Mouse (Mus musculus): ENCODE measurements around the gene Asb15. TPM values are rescaled to one million over a fixed set of nuclear protein-coding genes. Genes with fewer than 3 reads are reported as not detected.

The Asb15 gene
- polyA plus RNA-seq, 1 experiment from 2014 or later, result 0.23 TPM

DNA sequence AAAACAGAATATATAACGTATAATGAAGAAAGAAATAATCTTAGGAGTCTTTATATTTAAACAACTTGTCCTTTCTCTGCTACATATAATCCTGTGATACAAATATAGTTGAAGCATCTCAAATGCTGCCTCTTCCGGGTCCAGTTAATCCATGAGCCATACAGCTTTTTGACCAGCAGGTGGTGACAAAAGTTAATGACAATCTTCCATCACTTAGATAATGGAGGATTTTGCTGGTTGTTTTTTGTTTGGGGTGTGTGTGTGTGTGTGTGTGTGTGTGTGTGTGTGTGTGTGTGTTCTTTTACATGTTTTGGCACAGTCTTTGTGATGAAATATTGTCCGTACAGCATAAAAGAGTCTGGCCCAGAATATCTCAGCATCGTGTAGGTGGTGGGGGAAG is 2.2 kb downstream of the Asb15 start:
- Histone ChIP-seq H3K4me2 (replicated peaks; ENCODE audit: low read depth, low read length) (peak overlapping the region; percentile 37), H3K9ac (ENCODE audit: low read depth, low read length) (no peak overlapping the region), H3K36me3 (ENCODE audit: control insufficient read depth, insufficient read depth, low read length) (peaks cover 4% of the 10 kb centered on the region; the same call in 1 of the 2 replicates), H3K9me3 (ENCODE audit: control insufficient read depth, low read length) (no peaks in the 10 kb centered on the region), H3K27me3 (ENCODE audit: control insufficient read depth, insufficient read depth, low read length) (no peaks in the 10 kb centered on the region), H3K4me3 (ENCODE audit: low read length) (peak overlapping the region; percentile 20; the same call in 1 of the 2 replicates), H3K4me1 (ENCODE audit: control insufficient read depth, insufficient read depth, low read length) (peaks cover 12% of the 10 kb centered on the region), H3K27ac (ENCODE audit: low read depth, low read length) (no peak overlapping the region)
- ATAC-seq (ENCODE audit: low FRiP score, low TSS enrichment), result 0 out of 2 replicates have a peak, but pooled peaks have one; percentile 14
- 26% methylated on average over 4 of the region's 4 CpGs for WGBS

DNA sequence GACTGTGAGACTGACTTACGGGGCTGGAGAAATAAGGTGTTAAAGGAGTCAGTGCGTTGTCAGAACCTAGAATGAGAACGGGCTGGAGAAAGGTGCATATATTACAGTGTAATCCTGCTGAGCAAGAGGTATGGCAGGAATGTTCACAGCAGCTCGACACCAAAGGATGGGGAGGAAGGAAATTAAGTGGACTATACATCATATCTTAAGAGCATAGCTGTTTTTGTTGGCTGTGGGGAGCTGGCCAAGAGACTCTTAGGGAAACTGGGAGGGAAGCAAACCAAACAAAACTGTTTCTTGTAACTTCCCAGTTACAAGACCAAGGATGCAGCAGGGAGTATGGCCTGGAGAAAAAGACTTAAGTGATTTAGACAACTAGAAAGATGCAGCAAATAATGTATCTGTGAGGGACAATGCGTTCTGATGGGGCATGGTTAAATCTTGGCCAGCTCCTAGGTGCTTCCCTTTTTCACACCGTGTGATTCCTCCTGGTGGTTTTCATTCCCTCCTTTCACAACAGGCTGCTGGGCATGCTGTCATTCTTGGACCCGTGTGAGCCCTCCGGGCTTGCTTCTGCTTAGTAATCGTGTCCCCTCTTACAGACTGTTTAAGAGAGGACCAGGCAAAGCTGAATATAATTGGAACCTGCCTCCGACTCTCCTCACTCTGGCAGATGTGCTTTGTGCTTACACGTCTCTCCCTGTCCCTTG is 2.9 kb downstream of the Asb15 start:
- Histone ChIP-seq H3K4me1 (ENCODE audit: control insufficient read depth, insufficient read depth, low read length) (peaks cover 12% of the 10 kb centered on the region), H3K9me3 (ENCODE audit: control insufficient read depth, low read length) (no peaks in the 10 kb centered on the region), H3K27me3 (ENCODE audit: control insufficient read depth, insufficient read depth, low read length) (no peaks in the 10 kb centered on the region), H3K4me3 (ENCODE audit: low read length) (peak overlapping the region; percentile 20; the same call in 1 of the 2 replicates), H3K27ac (ENCODE audit: low read depth, low read length) (peak overlapping the region; percentile 39; the same call in 1 of the 2 replicates), H3K36me3 (ENCODE audit: control insufficient read depth, insufficient read depth, low read length) (peaks cover under 1% of the 10 kb centered on the region; the same call in 1 of the 2 replicates), H3K9ac (ENCODE audit: low read depth, low read length) (no peak overlapping the region), H3K4me2 (replicated peaks; ENCODE audit: low read depth, low read length) (peak overlapping the region; percentile 37)
- ATAC-seq (ENCODE audit: low FRiP score, low TSS enrichment), result no peak
- WGBS, result 45% methylated on average over 11 of the region's 11 CpGs

DNA sequence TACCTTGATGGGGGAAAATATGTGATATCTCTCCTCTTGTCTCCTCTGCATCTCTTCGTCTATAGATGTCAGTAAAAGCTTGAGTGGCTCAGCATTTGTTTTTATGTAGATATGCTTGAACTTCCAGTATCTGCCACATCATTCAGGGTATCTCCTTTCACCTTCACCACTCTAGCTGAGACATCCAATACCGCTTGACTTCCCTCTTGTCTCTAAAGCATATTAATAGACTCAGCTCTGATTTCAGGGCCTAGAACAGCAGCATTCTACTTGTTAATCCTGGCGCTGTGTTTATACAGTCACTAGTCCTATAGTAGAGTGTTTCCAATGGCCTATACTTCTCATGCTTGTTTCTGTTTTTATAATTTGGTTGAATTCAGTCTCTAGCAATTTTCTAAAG is 4.9 kb downstream of the Asb15 start:
- no peak overlapping the region for H3K4me3 ChIP-seq (ENCODE audit: low read length)
- no peaks in the 10 kb centered on the region for H3K9me3 ChIP-seq (ENCODE audit: control insufficient read depth, low read length)
- no peaks in the 10 kb centered on the region for H3K36me3 ChIP-seq (ENCODE audit: control insufficient read depth, insufficient read depth, low read length)
- H3K27me3 ChIP-seq (ENCODE audit: control insufficient read depth, insufficient read depth, low read length), result no peaks in the 10 kb centered on the region
- H3K9ac ChIP-seq (ENCODE audit: low read depth, low read length), result no peak overlapping the region
- 0 out of 2 replicates have a peak, but pooled peaks cover 4% of the 10 kb centered on the region for H3K4me1 ChIP-seq (ENCODE audit: control insufficient read depth, insufficient read depth, low read length)
- WGBS, result 59% methylated on average over 3 of the region's 3 CpGs
- no peak overlapping the region for H3K27ac ChIP-seq (ENCODE audit: low read depth, low read length)
- H3K4me2 ChIP-seq (replicated peaks; ENCODE audit: low read depth, low read length), result no peak overlapping the region
- ATAC-seq (ENCODE audit: low FRiP score, low TSS enrichment), result no peak

DNA sequence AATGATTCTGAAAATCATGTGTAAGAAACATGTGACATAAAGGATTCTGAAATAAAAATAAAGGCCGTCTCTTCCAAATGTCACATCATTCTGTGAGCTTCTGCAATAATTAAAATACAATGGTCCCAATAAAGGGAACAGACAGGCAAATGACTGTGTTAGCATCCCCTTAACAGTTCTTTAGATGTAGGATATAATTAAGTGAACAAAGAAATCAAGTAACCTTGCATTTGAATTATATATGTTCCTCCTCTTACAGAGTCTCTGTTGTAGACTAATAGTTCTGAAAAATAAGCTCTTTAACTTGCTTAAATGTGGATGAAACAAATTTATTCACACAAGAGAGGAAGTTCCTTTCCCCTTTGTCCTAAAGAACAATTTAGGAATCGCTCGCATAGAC is 10.5 kb downstream of the Asb15 start:
- Histone ChIP-seq H3K4me2 (replicated peaks; ENCODE audit: low read depth, low read length) (no peak overlapping the region), H3K4me3 (ENCODE audit: low read length) (no peak overlapping the region), H3K4me1 (ENCODE audit: control insufficient read depth, insufficient read depth, low read length) (no peaks in the 10 kb centered on the region), H3K27me3 (ENCODE audit: control insufficient read depth, insufficient read depth, low read length) (no peaks in the 10 kb centered on the region), H3K9ac (ENCODE audit: low read depth, low read length) (no peak overlapping the region), H3K27ac (ENCODE audit: low read depth, low read length) (no peak overlapping the region), H3K9me3 (ENCODE audit: control insufficient read depth, low read length) (no peaks in the 10 kb centered on the region), H3K36me3 (ENCODE audit: control insufficient read depth, insufficient read depth, low read length) (no peaks in the 10 kb centered on the region)
- ATAC-seq (ENCODE audit: low FRiP score, low TSS enrichment), result no peak
- 86% methylated on average over 3 of the region's 3 CpGs for WGBS

DNA sequence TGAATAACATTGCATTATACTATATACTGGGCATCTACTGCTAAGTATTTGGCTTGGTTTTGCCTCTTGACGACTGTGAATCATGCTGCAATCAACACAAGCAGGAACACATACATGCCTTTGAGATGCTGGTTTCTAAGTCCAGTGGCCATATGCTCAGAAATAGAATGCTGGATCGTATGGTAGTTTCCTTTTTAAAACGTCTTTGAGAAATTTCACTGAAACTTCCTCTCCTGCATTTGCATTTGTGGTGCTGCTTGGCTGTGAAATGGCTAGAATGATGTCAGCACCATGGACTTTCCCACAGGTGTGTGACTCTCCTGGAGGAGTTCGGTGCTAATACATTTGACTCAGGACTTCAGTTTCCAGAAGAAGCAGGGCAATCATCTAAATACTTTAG is 12.2 kb downstream of the Asb15 start:
- Histone ChIP-seq H3K4me1 (ENCODE audit: control insufficient read depth, insufficient read depth, low read length) (no peaks in the 10 kb centered on the region), H3K9me3 (ENCODE audit: control insufficient read depth, low read length) (no peaks in the 10 kb centered on the region), H3K9ac (ENCODE audit: low read depth, low read length) (no peak overlapping the region), H3K36me3 (ENCODE audit: control insufficient read depth, insufficient read depth, low read length) (no peaks in the 10 kb centered on the region), H3K27ac (ENCODE audit: low read depth, low read length) (no peak overlapping the region), H3K4me3 (ENCODE audit: low read length) (no peak overlapping the region), H3K27me3 (ENCODE audit: control insufficient read depth, insufficient read depth, low read length) (no peaks in the 10 kb centered on the region), H3K4me2 (replicated peaks; ENCODE audit: low read depth, low read length) (no peak overlapping the region)
- no peak for ATAC-seq (ENCODE audit: low FRiP score, low TSS enrichment)
- WGBS, result 79% methylated on average over 4 of the region's 4 CpGs

DNA sequence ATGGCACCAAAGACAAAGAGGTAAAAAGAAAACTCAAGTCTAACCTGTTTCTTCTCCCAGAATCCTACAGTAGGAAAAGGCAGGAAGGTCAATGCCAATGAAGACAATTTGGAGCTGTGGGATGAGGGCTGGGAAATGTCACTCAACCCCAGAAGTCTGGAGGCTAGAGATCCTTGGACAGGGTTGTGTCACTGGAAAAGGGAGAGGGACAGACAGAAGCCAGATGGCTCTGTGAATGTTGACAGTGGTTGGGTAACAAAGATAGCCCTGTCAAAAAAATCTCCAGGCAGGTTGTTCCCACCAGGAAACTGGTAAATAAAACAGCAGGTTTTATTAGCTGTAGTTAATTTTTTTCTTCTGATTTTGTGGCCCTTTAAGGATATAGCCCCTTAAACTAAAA is 14.4 kb downstream of the Asb15 start:
- Histone ChIP-seq H3K27ac (ENCODE audit: low read depth, low read length) (no peak overlapping the region), H3K9ac (ENCODE audit: low read depth, low read length) (no peak overlapping the region), H3K27me3 (ENCODE audit: control insufficient read depth, insufficient read depth, low read length) (no peaks in the 10 kb centered on the region), H3K36me3 (ENCODE audit: control insufficient read depth, insufficient read depth, low read length) (no peaks in the 10 kb centered on the region), H3K4me2 (replicated peaks; ENCODE audit: low read depth, low read length) (no peak overlapping the region), H3K4me3 (ENCODE audit: low read length) (no peak overlapping the region), H3K9me3 (ENCODE audit: control insufficient read depth, low read length) (no peaks in the 10 kb centered on the region), H3K4me1 (ENCODE audit: control insufficient read depth, insufficient read depth, low read length) (no peaks in the 10 kb centered on the region)
- ATAC-seq (ENCODE audit: low FRiP score, low TSS enrichment), result no peak

DNA sequence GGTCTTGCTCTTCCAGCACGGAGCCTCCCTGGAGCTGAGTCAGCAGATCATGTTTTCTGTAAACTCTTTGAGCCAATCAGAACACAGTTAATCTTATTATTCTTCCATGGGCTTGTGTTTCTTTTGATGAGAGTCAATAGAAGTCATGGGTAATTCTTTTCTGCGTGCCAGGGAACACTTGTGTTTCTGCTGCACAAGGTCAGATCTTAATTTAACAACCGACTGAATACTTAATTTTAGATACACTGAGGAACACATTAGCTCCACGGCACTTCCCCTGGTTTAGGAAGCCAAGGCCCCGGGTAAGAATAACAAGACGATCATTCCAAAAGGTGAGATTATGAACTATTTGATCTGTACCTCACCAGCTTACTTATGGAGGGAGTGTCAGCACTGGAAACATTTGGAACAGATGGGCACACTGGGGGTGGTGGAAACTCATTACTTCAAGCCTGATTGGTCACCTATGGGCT is 15.2 kb downstream of the Asb15 start:
- Histone ChIP-seq H3K27me3 (ENCODE audit: control insufficient read depth, insufficient read depth, low read length) (no peaks in the 10 kb centered on the region), H3K4me1 (ENCODE audit: control insufficient read depth, insufficient read depth, low read length) (no peaks in the 10 kb centered on the region), H3K4me2 (replicated peaks; ENCODE audit: low read depth, low read length) (no peak overlapping the region), H3K36me3 (ENCODE audit: control insufficient read depth, insufficient read depth, low read length) (no peaks in the 10 kb centered on the region), H3K4me3 (ENCODE audit: low read length) (no peak overlapping the region), H3K27ac (ENCODE audit: low read depth, low read length) (no peak overlapping the region), H3K9me3 (ENCODE audit: control insufficient read depth, low read length) (no peaks in the 10 kb centered on the region), H3K9ac (ENCODE audit: low read depth, low read length) (no peak overlapping the region)
- WGBS, result 66% methylated on average over 6 of the region's 6 CpGs
- no peak for ATAC-seq (ENCODE audit: low FRiP score, low TSS enrichment)

DNA sequence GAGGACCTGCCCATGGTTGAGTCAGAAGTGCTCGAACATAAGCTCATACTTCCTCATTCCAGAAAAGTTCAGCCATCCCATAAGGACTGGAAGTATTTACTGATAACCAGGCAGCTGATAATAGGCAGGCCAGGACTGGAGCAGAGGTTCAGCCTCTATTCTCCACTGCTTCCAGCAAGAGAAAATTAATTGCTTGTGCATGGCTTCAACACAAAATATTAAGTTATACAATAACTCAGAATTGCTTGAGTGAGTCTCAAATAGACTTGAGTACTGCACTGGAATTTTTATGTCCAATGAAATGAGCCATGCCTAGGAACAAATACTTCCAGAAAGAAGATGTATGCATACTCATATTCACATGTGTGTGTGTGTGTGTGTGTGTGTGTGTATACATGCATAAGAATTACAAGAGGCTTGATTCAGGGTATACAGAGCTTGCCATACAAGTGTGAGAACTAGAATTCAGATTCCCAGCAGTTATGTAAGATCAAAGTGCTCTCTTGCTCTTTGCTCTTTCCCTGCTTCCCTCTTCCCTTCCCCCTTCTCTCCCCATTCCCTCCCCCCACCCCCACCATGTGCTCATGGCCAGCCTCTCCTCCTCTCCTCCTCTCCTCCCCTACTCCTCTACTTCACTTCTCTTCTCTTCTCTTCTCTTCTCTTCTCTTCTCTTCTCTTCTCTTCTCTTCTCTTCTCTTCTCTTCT is 18.9 kb downstream of the Asb15 start:
- H3K9me3 ChIP-seq (ENCODE audit: control insufficient read depth, low read length), result no peaks in the 10 kb centered on the region
- no peaks in the 10 kb centered on the region for H3K36me3 ChIP-seq (ENCODE audit: control insufficient read depth, insufficient read depth, low read length)
- H3K4me3 ChIP-seq (ENCODE audit: low read length), result no peak overlapping the region
- no peak overlapping the region for H3K4me2 ChIP-seq (replicated peaks; ENCODE audit: low read depth, low read length)
- peaks cover 3% of the 10 kb centered on the region; the same call in 1 of the 2 replicates for H3K4me1 ChIP-seq (ENCODE audit: control insufficient read depth, insufficient read depth, low read length)
- 86% methylated on average over 1 of the region's 1 CpGs for WGBS
- no peak overlapping the region for H3K9ac ChIP-seq (ENCODE audit: low read depth, low read length)
- peak; percentile 75 for ATAC-seq (ENCODE audit: low FRiP score, low TSS enrichment)
- H3K27ac ChIP-seq (ENCODE audit: low read depth, low read length), result no peak overlapping the region
- H3K27me3 ChIP-seq (ENCODE audit: control insufficient read depth, insufficient read depth, low read length), result no peaks in the 10 kb centered on the region

DNA sequence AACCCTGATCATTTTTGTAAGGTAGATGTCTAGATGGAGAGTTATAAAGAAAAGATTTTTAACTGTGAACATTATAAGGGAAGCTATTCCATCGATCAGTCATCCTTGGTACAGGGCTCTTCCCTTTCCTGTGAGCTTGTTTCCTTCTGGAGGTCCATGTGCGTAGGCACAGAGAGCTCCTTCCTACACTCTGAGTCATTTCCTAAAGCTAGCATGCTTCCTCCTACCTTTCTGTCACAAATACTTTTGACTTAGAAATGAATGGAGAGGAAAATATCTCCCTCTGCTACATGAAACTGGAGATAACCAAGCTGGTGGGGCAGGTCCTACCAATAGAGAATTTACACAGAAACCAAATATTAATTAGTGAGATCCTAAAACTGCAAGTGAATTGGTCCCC is 21.9 kb downstream of the Asb15 start:
- H3K4me2 ChIP-seq (replicated peaks; ENCODE audit: low read depth, low read length), result no peak overlapping the region
- ATAC-seq (ENCODE audit: low FRiP score, low TSS enrichment), result no peak
- H3K27ac ChIP-seq (ENCODE audit: low read depth, low read length), result no peak overlapping the region
- no peak overlapping the region for H3K9ac ChIP-seq (ENCODE audit: low read depth, low read length)
- peaks cover 9% of the 10 kb centered on the region; the same call in 1 of the 2 replicates for H3K4me1 ChIP-seq (ENCODE audit: control insufficient read depth, insufficient read depth, low read length)
- no peaks in the 10 kb centered on the region for H3K9me3 ChIP-seq (ENCODE audit: control insufficient read depth, low read length)
- H3K27me3 ChIP-seq (ENCODE audit: control insufficient read depth, insufficient read depth, low read length), result no peaks in the 10 kb centered on the region
- no peaks in the 10 kb centered on the region for H3K36me3 ChIP-seq (ENCODE audit: control insufficient read depth, insufficient read depth, low read length)
- 84% methylated on average over 2 of the region's 2 CpGs for WGBS
- H3K4me3 ChIP-seq (ENCODE audit: low read length), result no peak overlapping the region

Measured in kidney, embryonic 14.5 days (tissue).